ENCODE assay signal across 9 mouse cellular contexts in the genomic region with DNA sequence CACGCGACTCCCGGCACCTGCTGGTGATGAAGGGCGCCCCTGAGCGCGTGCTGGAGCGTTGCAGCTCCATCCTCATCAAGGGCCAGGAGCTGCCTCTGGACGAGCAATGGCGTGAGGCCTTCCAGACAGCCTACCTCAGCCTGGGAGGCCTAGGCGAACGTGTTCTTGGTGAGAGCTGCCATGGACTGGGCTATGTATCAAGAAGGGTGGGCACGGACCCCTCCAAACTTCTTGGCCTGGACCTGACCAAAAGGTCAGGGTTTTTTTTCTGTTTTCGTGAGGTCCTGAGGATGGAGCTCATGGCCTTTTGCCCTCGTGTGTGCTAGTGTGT. TPM values are rescaled to one million over a fixed set of nuclear protein-coding genes. Genes with fewer than 3 reads are reported as not detected.
DNase-seq lines count a peak whose midpoint lies in the region; ATAC-seq and TF ChIP-seq lines count a peak whose summit lies in the region.
"Had no signal": no experiment of that assay in that cellular context is flagged by ENCODE, and none has a peak within 500 bp of the region (broad histone marks: within the 10 kb centered on the region; RNA-seq: fewer than 3 reads in every experiment).

No protein-coding gene starts in this region.

- TF ChIP-seq CTCF in heart, postnatal 0 days (IDR thresholded peaks at IDR 0.05; ENCODE audit: low read depth) = no peak
- no peak for TF ChIP-seq CTCF in cerebellum, adult 2 months (IDR thresholded peaks at IDR 0.05; ENCODE audit: borderline replicate concordance, insufficient read depth, low read depth, low read length)

- no peak overlapping the region for H3K27ac ChIP-seq in heart, postnatal 0 days (ENCODE audit: low read depth)
- H3K27ac ChIP-seq in brown adipose tissue, adult 24 weeks (replicated peaks; ENCODE audit: low read depth, low read length) = no peak overlapping the region
- no peak overlapping the region for H3K27ac ChIP-seq in hindbrain, embryonic 15.5 days (replicated peaks)
- H3K27ac ChIP-seq in midbrain, embryonic 13.5 days = no peak overlapping the region
- H3K27ac ChIP-seq in cerebellum, adult 2 months (ENCODE audit: insufficient read depth, low read length) = no peak overlapping the region

- intact Hi-C loops in heart, postnatal 25 days (cut with DNase I) = no loop called here

- no peak for TF ChIP-seq POLR2A in cerebellum, adult 2 months (IDR thresholded peaks at IDR 0.05; ENCODE audit: borderline replicate concordance, insufficient read depth, low read length)

- no peaks in the 10 kb centered on the region for H3K9me3 ChIP-seq in heart, postnatal 0 days (replicated peaks; ENCODE audit: control insufficient read depth, low read length)
- H3K9me3 ChIP-seq in hindbrain, embryonic 15.5 days = no peaks in the 10 kb centered on the region
- H3K9me3 ChIP-seq in midbrain, embryonic 13.5 days = no peaks in the 10 kb centered on the region

- H3K27me3 ChIP-seq in heart, postnatal 0 days (ENCODE audit: control insufficient read depth, insufficient read depth, low read length) = peaks cover 14% of the 10 kb centered on the region
- H3K27me3 ChIP-seq in hindbrain, embryonic 15.5 days = peaks cover 29% of the 10 kb centered on the region
- peaks cover 44% of the 10 kb centered on the region for H3K27me3 ChIP-seq in midbrain, embryonic 13.5 days
- no peaks in the 10 kb centered on the region for H3K27me3 ChIP-seq in cerebellum, adult 2 months (ENCODE audit: control insufficient read depth, insufficient read depth, low read length)

- no peak for DNase-seq in heart, postnatal 0 days (ENCODE audit: low spot score)
- DNase-seq in heart, postnatal 25 days (ENCODE audit: low spot score) = no peak
- DNase-seq in ovary, postnatal 14 days (ENCODE audit: low spot score) = no peak
- DNase-seq in cerebellum, adult 11-12 months = no peak
- DNase-seq in cerebellum, adult 2 months = no peak

- peaks cover 8% of the 10 kb centered on the region for H3K4me1 ChIP-seq in heart, postnatal 0 days (ENCODE audit: control insufficient read depth, insufficient read depth)
- H3K4me1 ChIP-seq in brown adipose tissue, adult 24 weeks (ENCODE audit: control insufficient read depth, insufficient read depth, insufficient read length, low read length) = no peaks in the 10 kb centered on the region; the same call in 1 of the 2 replicates
- peaks cover 10% of the 10 kb centered on the region for H3K4me1 ChIP-seq in hindbrain, embryonic 15.5 days (replicated peaks)
- H3K4me1 ChIP-seq in midbrain, embryonic 13.5 days (replicated peaks) = peaks cover 13% of the 10 kb centered on the region
- no peaks in the 10 kb centered on the region; the same call in 1 of the 2 replicates for H3K4me1 ChIP-seq in cerebellum, adult 2 months (ENCODE audit: control insufficient read depth, insufficient read depth, low read length)

- ATAC-seq in heart, postnatal 0 days (ENCODE audit: insufficient read depth, low read depth) = no peak
- ATAC-seq in hindbrain, embryonic 15.5 days (ENCODE audit: low FRiP score, low read depth) = no peak
- no peak for ATAC-seq in midbrain, embryonic 13.5 days

- peak overlapping the region; percentile 1 for H3K4me3 ChIP-seq in heart, postnatal 0 days (ENCODE audit: low read depth, low read length)
- H3K4me3 ChIP-seq in brown adipose tissue, adult 24 weeks (ENCODE audit: insufficient read depth, low read depth, low read length) = peak overlapping the region; percentile 13; the same call in 1 of the 2 replicates
- H3K4me3 ChIP-seq in hindbrain, embryonic 15.5 days = peak overlapping the region; percentile 41
- peak overlapping the region; percentile 35 for H3K4me3 ChIP-seq in midbrain, embryonic 13.5 days (replicated peaks)
- H3K4me3 ChIP-seq in cerebellum, adult 2 months (replicated peaks; ENCODE audit: insufficient read depth, low read depth, low read length) = no peak overlapping the region
- H3K4me3 ChIP-seq: myocyte had no signal

- H3K9ac ChIP-seq in heart, postnatal 0 days (replicated peaks; ENCODE audit: low read depth, low read length) = no peak overlapping the region
- H3K9ac ChIP-seq in hindbrain, embryonic 15.5 days = peak overlapping the region; percentile 34; the same call in 1 of the 2 replicates
- H3K9ac ChIP-seq in midbrain, embryonic 13.5 days (replicated peaks) = peak overlapping the region; percentile 28; the same call in 1 of the 2 replicates

- H3K36me3 ChIP-seq in heart, postnatal 0 days (replicated peaks; ENCODE audit: control insufficient read depth, insufficient read depth, low read length) = no peaks in the 10 kb centered on the region
- no peaks in the 10 kb centered on the region for H3K36me3 ChIP-seq in hindbrain, embryonic 15.5 days
- no peaks in the 10 kb centered on the region for H3K36me3 ChIP-seq in midbrain, embryonic 13.5 days

- peak overlapping the region; percentile 44 for H3K4me2 ChIP-seq in heart, postnatal 0 days (ENCODE audit: low read depth, low read length)
- H3K4me2 ChIP-seq in hindbrain, embryonic 15.5 days = peak overlapping the region; percentile 66
- H3K4me2 ChIP-seq in midbrain, embryonic 13.5 days (replicated peaks) = peak overlapping the region; percentile 57

- TF ChIP-seq EP300 in heart, postnatal 0 days (IDR thresholded peaks at IDR 0.05; ENCODE audit: low read depth) = no peak

- WGBS in heart, postnatal 0 days = 16% methylated on average over 14 of the region's 14 CpGs
- WGBS in hindbrain, embryonic 15.5 days = 10% methylated on average over 14 of the region's 14 CpGs
- 9% methylated on average over 14 of the region's 14 CpGs for WGBS in midbrain, embryonic 13.5 days
- 13% methylated on average over 14 of the region's 14 CpGs for WGBS in cerebellum, adult 2 months

RNA-seq across cellular contexts. Expression of a gene that starts 5.7 kb away (rescaled TPM):
- not detected in 2 replicates for total RNA-seq in heart, postnatal 0 days (2014; rRNA removed; ENCODE audit: low replicate concordance)
- 0.04 TPM in 1 of 2 replicates, not detected in the other for polyA plus RNA-seq in heart, postnatal 0 days (2015; fragmentation: Nextera tagmentation; extraction: Ambion mirVana)
- not detected for total RNA-seq in heart, postnatal 25 days (2021)
- polyA plus RNA-seq in brown adipose tissue, adult 24 weeks (2012; ENCODE audit: insufficient read depth, insufficient read length, missing spikeins) = not detected in 2 replicates
- 3.1 and 3.3 TPM in 2 replicates for polyA plus RNA-seq in hindbrain, embryonic 15.5 days (2015; fragmentation: Nextera tagmentation; extraction: Ambion mirVana)
- polyA plus RNA-seq in midbrain, embryonic 13.5 days (2015; fragmentation: Nextera tagmentation; extraction: Ambion mirVana) = 0.62 and 1.3 TPM in 2 replicates
- 0.33 and 0.39 TPM in 2 replicates for polyA plus RNA-seq in cerebellum, adult 2 months (2012; rRNA removed)
- polyA plus RNA-seq: myocyte had no signal

RNA-seq across cellular contexts. Expression of a gene that starts 11.7 kb away (rescaled TPM):
- total RNA-seq in heart, postnatal 0 days (2014; rRNA removed; ENCODE audit: low replicate concordance) = 228 and 261 TPM in 2 replicates
- 283 and 304 TPM in 2 replicates for polyA plus RNA-seq in heart, postnatal 0 days (2015; fragmentation: Nextera tagmentation; extraction: Ambion mirVana)
- 100 to 1,000 TPM; 269 to 278 TPM for total RNA-seq in heart, postnatal 25 days (2021)
- 209 and 275 TPM in 2 replicates for polyA plus RNA-seq in brown adipose tissue, adult 24 weeks (2012; ENCODE audit: insufficient read depth, insufficient read length, missing spikeins)
- 273 and 284 TPM in 2 replicates for polyA plus RNA-seq in hindbrain, embryonic 15.5 days (2015; fragmentation: Nextera tagmentation; extraction: Ambion mirVana)
- polyA plus RNA-seq in midbrain, embryonic 13.5 days (2015; fragmentation: Nextera tagmentation; extraction: Ambion mirVana) = 200 and 203 TPM in 2 replicates
- polyA plus RNA-seq in cerebellum, adult 2 months (2012; rRNA removed) = 247 TPM in 2 replicates

RNA-seq across cellular contexts. Expression of a gene that starts 19.0 kb away (rescaled TPM):
- 1.5 and 6.6 TPM in 2 replicates for total RNA-seq in heart, postnatal 0 days (2014; rRNA removed; ENCODE audit: low replicate concordance)
- 5.8 and 6.4 TPM in 2 replicates for polyA plus RNA-seq in heart, postnatal 0 days (2015; fragmentation: Nextera tagmentation; extraction: Ambion mirVana)
- not detected for total RNA-seq in heart, postnatal 25 days (2021)
- not detected in 2 replicates for polyA plus RNA-seq in brown adipose tissue, adult 24 weeks (2012; ENCODE audit: insufficient read depth, insufficient read length, missing spikeins)
- not detected in 2 replicates for polyA plus RNA-seq in hindbrain, embryonic 15.5 days (2015; fragmentation: Nextera tagmentation; extraction: Ambion mirVana)
- not detected in 2 replicates for polyA plus RNA-seq in midbrain, embryonic 13.5 days (2015; fragmentation: Nextera tagmentation; extraction: Ambion mirVana)
- polyA plus RNA-seq in cerebellum, adult 2 months (2012; rRNA removed) = not detected in 2 replicates
- polyA plus RNA-seq: myocyte had no signal

RNA-seq across cellular contexts. Expression of a gene that starts 25.8 kb away (rescaled TPM):
- total RNA-seq in heart, postnatal 0 days (2014; rRNA removed; ENCODE audit: low replicate concordance) = not detected in 2 replicates
- polyA plus RNA-seq in heart, postnatal 0 days (2015; fragmentation: Nextera tagmentation; extraction: Ambion mirVana) = 0.16 TPM in 1 of 2 replicates, not detected in the other
- total RNA-seq in heart, postnatal 25 days (2021) = not detected
- polyA plus RNA-seq in brown adipose tissue, adult 24 weeks (2012; ENCODE audit: insufficient read depth, insufficient read length, missing spikeins) = not detected in 2 replicates
- polyA plus RNA-seq in hindbrain, embryonic 15.5 days (2015; fragmentation: Nextera tagmentation; extraction: Ambion mirVana) = 0.79 and 1.4 TPM in 2 replicates
- polyA plus RNA-seq in midbrain, embryonic 13.5 days (2015; fragmentation: Nextera tagmentation; extraction: Ambion mirVana) = 1.1 and 2.2 TPM in 2 replicates
- polyA plus RNA-seq in cerebellum, adult 2 months (2012; rRNA removed) = not detected in 2 replicates

RNA-seq across cellular contexts. Expression of a gene that starts 33.6 kb away (rescaled TPM):
- total RNA-seq in heart, postnatal 0 days (2014; rRNA removed; ENCODE audit: low replicate concordance) = 0.23 and 4.6 TPM in 2 replicates
- 2.5 and 2.6 TPM in 2 replicates for polyA plus RNA-seq in heart, postnatal 0 days (2015; fragmentation: Nextera tagmentation; extraction: Ambion mirVana)
- 1 to 10 TPM; 2.3 to 5.5 TPM for total RNA-seq in heart, postnatal 25 days (2021)
- polyA plus RNA-seq in brown adipose tissue, adult 24 weeks (2012; ENCODE audit: insufficient read depth, insufficient read length, missing spikeins) = 12.3 and 18.2 TPM in 2 replicates
- 2.2 TPM in 2 replicates for polyA plus RNA-seq in hindbrain, embryonic 15.5 days (2015; fragmentation: Nextera tagmentation; extraction: Ambion mirVana)
- 2.3 TPM in 2 replicates for polyA plus RNA-seq in midbrain, embryonic 13.5 days (2015; fragmentation: Nextera tagmentation; extraction: Ambion mirVana)
- 6.3 and 6.9 TPM in 2 replicates for polyA plus RNA-seq in cerebellum, adult 2 months (2012; rRNA removed)
